Mouse (Mus musculus) fibroblast of lung, adult 2 months (primary cell): ENCODE measurements around the gene Olfr750.
"Not testable (repeated sequence)": the region's sequence is repeated elsewhere in the genome, so short reads cannot be mapped to it uniquely, and the experiment has no call there.

Experiments used
- DNase-seq: peaks from one replicate; pipeline ENCODE4 v3.0.0-alpha.2; 2011; ENCODE audit warnings: low read depth

Olfr750 gene

GRCm38 (mm10) chr14:51074335-51074734, at the start of gene Olfr750:
Gene Olfr750, minus strand, starts transcription at chr14:51074435.
- no peak for DNase-seq

DNA sequence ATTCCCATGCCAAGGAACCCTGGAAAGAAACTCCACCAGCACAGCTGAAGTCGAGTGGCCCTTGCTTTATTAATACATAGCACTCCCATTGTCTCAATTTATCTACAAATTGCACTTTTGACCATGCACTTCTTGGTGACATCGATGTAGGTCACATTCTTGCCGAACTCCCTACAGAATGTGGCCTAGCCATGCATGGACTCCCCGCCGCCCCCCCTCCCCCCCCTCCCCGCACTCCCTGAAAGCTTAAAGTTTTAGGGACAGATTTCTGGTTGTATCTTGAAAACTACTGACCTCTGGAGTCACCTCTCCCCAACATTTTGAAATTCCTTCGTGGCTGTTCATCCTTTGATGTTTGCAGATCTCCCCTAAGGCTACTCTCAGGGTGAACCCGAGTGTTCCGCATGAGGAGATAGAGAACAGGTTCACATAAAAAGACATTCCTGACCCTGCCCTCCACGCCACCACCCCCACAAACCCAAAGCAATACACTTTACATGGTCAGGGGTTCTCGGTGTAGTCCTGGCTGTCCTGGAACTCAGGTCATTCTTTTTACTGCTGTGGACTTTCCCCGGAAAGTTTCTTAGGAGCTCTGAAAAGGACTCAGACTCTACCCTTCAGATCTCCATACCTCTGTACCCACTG, 39.8 kb upstream of the Olfr750 start, which contains the start of gene Eddm3b:
Gene Eddm3b, plus strand, starts transcription at position 511 of the 645 bp plus-strand sequence.
- DNase-seq: no peak

GRCm38 (mm10) chr14:51113476-51113875, 39.2 kb upstream of the Olfr750 start:
- DNase-seq: no peak

DNA sequence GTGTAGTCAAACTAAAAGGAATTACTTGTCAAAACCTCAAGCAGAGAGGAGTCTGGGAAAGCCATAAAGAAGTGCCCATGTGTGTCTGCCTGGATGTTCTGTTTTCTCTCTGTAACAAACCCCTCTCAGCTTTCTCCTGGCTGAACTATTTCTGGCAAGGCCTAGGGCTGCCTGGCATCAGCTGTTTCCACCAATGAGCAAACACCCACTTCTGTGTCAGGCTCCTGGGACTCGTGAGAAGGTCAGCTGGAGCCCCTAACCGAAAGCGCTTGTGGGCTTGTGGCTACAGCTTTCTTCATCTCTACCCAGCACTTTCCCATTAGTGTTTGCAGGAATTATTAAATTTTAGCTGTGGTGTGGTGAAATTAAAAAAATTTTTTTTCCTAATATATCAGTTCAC, 37.7 kb upstream of the Olfr750 start:
- no peak for DNase-seq

DNA sequence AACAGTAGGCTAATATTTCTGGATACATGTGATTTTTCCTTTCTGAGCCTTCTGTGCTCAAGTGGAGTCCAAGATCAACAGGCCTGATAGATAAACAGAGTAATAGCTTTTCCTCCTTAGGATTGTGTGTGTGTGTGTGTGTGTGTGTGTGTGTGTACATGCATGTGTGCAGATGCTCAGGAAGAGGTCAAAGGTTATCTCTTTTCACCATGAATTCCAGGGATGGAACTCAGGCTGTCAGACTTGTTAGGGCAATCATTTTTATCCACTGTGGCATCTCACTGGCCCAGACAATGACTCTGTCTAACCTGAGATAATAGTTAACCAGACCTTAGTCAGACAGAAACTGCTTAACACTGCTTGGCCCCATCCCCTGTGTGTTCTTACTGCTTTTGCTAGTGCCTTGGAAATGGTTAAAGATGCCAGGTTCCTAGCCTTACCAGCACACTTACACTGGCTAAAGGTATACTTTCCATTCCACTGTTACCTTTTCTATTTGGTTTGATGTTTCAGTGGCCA, 32.3 kb upstream of the Olfr750 start:
- no peak for DNase-seq

GRCm38 (mm10) chr14:51104366-51104765, 30.1 kb upstream of the Olfr750 start:
- no peak for DNase-seq

- DNase-seq: no peak
Measured at GRCm38 (mm10) chr14:51103217-51103616, 29.0 kb upstream of the Olfr750 start.

- no peak for DNase-seq
Measured at GRCm38 (mm10) chr14:51101284-51101683, 27.0 kb upstream of the Olfr750 start.

- DNase-seq: no peak
Measured at GRCm38 (mm10) chr14:51098921-51099320, 24.7 kb upstream of the Olfr750 start.

DNA sequence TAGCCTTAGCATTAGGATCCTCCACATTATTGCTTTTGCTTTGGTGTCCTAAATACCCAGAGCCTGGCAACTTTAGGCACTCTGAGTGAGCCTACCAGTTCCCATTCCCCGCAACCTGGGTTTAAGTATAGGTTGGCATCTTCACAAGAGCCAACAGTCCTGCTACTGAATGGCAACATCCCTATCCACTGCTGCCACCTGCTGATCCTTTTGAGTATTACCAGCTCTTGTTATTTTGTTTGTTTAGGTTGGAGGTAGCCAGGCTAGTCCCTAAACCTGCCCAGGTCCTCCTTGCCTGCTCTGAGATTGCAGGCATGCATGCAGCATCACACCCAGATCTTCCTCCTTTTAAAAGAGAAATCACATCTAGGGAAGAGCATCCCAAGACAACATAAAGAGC, 24.1 kb upstream of the Olfr750 start:
- DNase-seq: not testable (repeated sequence)

DNA sequence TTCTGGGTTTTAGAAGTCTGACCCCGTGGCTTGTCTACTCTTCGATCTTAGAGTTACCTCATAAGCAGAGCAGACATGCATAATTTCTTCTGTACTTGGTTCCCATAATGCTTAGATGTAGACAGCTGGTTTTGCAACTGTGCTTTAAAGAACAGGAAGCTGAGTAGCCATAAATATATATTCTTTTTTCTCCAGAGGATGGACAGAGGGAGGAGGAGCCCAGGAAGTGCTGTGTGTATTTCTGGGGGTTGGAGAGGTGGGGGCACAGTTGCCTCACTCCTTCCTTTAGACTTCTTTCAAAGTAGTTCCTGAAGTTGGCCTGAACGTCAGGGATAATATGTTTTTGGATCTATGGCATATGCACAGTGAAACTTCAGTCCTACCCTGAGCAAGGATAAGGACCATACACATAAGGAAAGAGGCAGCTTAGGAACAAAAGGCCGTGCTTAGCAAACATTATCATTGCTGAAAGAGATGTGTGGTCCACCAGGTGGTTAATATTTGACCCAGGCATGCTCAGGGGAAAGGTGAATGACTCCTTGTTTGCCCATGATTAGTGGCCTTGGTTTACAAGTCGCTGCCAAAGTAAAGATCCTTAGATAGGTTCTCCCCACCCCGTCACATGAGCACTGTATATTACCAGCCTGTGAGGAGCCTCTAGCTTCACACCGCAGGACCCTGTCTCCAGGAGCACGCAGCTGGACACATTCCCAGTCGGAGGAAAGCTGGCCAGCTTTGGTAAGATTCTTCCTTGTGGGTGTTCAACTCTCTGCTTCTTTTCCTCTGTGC, 21.7 kb upstream of the Olfr750 start:
- DNase-seq: no peak

DNA sequence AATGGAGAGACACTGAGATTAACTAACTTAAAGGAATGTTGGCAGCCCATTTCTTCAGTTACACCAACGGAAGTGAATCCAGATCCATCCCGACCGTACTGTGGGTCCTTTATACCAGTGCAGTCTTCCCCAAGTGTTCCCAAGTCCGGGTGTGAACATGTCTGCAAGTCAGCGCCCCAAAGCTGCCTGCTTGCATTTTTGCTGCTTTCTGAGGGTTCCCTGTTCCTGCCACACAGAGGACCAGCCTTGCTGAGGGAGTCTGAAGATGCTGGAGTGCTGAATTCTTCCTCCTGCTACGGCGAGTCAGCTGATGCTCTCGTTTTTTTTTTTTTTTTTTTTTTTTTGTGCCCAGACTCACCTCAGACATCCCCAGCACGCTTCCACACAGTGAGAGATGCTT, 20.7 kb upstream of the Olfr750 start:
- DNase-seq: no peak

GRCm38 (mm10) chr14:51094096-51094875, 20.1 kb upstream of the Olfr750 start:
- no peak for DNase-seq

DNA sequence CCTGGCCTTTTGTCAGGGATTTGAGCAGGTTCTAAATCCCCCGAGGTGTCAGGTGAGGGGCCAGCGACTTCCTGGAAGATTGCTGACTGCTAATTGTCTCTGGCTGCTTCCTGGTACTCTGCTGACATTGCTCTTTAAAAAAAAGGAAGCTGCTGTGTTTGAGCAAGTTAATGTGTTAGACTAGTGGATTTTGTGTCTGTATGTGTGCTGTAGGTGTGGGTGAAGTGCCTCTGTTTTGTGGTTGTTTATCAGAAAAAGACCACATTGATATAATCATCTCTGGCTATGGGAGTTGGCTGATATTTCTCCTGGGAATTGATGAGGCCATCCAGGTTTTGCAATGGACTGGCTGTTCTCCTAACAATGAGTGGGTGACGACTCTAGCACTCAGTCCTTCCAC, 19.3 kb upstream of the Olfr750 start:
- no peak for DNase-seq

DNA sequence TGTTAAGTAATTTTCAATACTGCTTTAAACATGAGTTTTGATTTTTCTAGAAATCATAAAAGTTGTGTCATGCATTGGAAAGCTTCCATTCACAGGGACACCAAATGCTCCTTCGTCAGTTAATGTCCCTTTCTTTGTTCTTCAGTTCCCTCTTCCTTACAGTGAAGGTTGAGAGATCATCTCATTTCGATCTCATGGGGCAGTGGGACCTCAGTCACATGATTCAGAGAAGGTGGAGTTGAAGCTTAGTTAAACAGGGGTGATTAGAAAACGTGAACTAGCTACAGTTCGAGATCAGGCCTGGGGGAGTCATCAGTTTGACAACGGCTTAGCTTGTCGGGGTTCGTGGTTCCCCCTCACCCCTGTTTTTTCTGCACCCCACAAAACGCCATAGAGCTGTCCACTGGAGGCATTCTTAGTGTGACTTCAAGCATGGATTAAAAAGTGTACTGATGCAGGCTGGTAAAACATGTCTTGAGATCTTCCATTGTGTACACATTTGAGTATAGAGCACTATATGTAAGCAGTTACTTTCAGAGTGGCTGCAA, 17.9 kb upstream of the Olfr750 start:
- no peak for DNase-seq

DNA sequence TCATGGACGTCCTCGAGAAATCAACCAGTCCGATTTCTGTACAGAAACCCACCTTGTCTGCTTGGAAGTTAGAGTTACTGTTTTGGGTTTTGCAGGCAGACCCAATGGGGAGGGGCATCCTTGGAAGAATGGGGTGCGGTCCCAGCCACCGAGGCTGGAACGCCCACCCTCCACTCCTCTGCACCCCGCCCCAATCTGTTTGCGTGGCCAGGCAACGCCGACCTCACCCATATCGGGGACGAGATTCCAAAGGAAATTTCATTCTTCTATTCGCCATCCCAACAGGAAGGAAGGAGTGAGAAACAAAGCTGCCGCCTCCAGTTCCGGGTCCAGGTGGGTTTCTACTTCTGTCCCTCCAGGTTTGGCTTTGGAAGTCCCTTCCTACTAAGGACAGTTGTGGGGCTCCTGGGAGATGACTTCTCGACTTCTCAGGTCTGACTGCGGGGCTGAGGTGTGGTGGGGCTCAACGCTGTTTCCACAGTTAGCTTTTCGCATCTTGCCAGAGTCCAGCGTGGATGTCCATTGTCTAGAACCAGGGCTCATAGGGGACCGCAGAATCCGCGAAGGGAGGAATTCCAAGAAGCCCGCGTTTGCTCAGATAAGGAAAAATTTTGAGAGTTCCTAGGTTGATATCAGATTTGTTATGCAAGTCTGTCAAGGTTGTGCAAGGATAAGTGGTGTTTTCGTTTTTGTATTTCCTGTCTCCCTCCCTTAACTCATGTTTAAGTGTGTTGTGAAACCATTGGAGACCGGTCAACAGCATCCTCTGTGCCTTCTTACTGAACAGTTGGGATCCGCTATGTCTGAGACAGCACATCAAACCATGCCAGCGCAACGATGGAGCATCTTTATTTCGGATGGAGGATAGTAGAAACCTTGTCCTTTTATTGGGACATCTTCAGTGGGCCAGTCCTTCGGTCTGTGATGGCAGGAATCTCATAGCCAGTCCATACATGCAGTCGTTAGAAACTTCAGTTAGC, 17.0 kb upstream of the Olfr750 start, which contains the start of the genes Rnase4 and Ang:
Gene Rnase4, plus strand, starts transcription at position 157 of the 980 bp plus-strand sequence.
Gene Ang, plus strand, starts transcription at position 230 of the 980 bp plus-strand sequence.
- DNase-seq: peak; percentile 56

DNA sequence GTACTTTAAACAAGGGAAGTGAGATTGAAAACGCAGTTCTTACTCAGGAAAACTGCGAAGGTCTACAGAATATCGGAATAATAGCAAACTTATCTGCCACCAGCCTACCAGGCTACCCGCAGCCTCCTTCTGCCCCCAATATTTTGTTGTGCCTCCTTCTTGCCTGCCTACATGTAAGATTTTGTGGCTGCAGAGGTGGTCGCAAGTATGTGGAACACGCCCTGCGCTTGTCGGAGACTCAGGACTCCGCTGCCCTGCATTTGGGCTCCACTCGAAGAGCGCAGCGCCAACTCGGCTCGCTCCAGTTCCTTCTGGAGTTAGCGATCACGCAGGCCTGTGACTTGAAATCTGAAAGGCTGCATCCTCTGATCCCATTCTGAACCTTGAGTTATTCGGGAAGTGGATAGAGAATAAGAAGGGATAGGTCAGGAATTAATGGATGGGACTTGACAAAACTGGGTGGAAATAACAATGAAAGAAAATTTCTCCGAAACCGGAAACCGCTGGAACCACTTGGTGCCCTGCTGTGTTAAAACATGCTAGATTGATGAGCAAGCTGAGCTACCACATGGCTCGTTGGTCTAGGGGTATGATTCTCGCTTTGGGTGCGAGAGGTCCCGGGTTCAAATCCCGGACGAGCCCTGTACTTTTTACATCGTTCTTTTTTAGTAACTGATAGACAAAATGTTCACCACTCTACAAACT, 16.0 kb upstream of the Olfr750 start:
- DNase-seq: peak; percentile 72

- DNase-seq: no peak
Measured at GRCm38 (mm10) chr14:51089674-51090076, 15.4 kb upstream of the Olfr750 start.

GRCm38 (mm10) chr14:51088970-51089673, 14.9 kb upstream of the Olfr750 start:
- DNase-seq: peak; percentile 99
